Mouse (Mus musculus) heart, postnatal 0 days (tissue): ENCODE measurements around the gene Scn1b. TPM values are rescaled to one million over a fixed set of nuclear protein-coding genes. Genes with fewer than 3 reads are reported as not detected.

Source experiments
- ATAC-seq: fragments of 200-750 bp; cut with Nextera tagmentation; 2 replicates; pipeline ENCODE4 v1.8.0; 2017; ENCODE audit warnings: low read depth, moderate number of reproducible peaks, moderate library complexity; ENCODE audit not compliant: insufficient read depth
- DNase-seq: peaks from one replicate; pipeline ENCODE4 v3.0.0-alpha.2; 2016; ENCODE audit warnings: low spot score
- H3K27ac ChIP-seq: fragments of 300-500 bp; sonication (generic); 2 replicates; pipeline ENCODE4 v1.5.1; 2014; ENCODE audit warnings: low read depth, mild to moderate bottlenecking
- H3K27me3 ChIP-seq: fragments of 300-500 bp; sonication (generic); 2 replicates; pipeline ENCODE4 v1.6.1; 2014; ENCODE audit warnings: low read length, mixed read lengths; ENCODE audit not compliant: control insufficient read depth, insufficient read depth
- H3K36me3 ChIP-seq: fragments of 300-500 bp; sonication (generic); replicated peaks from 2 replicates; pipeline ENCODE4 v1.6.1; 2014; ENCODE audit warnings: low read length, mixed read lengths; ENCODE audit not compliant: control insufficient read depth, insufficient read depth
- H3K4me1 ChIP-seq: fragments of 300-500 bp; sonication (generic); 2 replicates; pipeline ENCODE4 v1.6.1; 2014; ENCODE audit warnings: antibody characterized with exemption; ENCODE audit not compliant: control insufficient read depth, insufficient read depth
- H3K4me2 ChIP-seq: fragments of 300-500 bp; sonication (generic); 2 replicates; pipeline ENCODE4 v1.6.1; 2014; ENCODE audit warnings: low read depth, mild to moderate bottlenecking, low read length, moderate library complexity
- H3K4me3 ChIP-seq: fragments of 300-500 bp; sonication (generic); 2 replicates; pipeline ENCODE4 v1.5.1; 2014; ENCODE audit warnings: low read depth, low read length
- H3K9ac ChIP-seq: fragments of 300-500 bp; sonication (generic); replicated peaks from 2 replicates; pipeline ENCODE4 v1.6.1; 2014; ENCODE audit warnings: low read depth, low read length, mixed read lengths
- H3K9me3 ChIP-seq: fragments of 300-500 bp; sonication (generic); replicated peaks from 2 replicates; pipeline ENCODE4 v1.6.1; 2016; ENCODE audit warnings: low read length; ENCODE audit not compliant: control insufficient read depth
- CTCF ChIP-seq: IDR thresholded peaks from 2 replicates; pipeline ENCODE4 v1.5.1; 2016; ENCODE audit warnings: antibody characterized with exemption, control low read depth, low read depth
- EP300 ChIP-seq: IDR thresholded peaks from 2 replicates; pipeline ENCODE4 v1.6.1; 2016; ENCODE audit warnings: antibody characterized with exemption, low read depth
- WGBS: fragments of 180-500 bp; shearing (Covaris S2); extraction: QIAGEN DNeasy Blood & Tissue Kit; methylation state at CpG from one replicate; pipeline ENCODE4 v1.1.7; 2014; 5-methylcytosine and 5-hydroxymethylcytosine counted together
- polyA plus RNA-seq: library from polyadenylated mRNA; unstranded; fragments of >200 nt; fragmentation: Nextera tagmentation; extraction: Ambion mirVana; gene quantifications from 2 replicates; pipeline ENCODE4 v1.2.1, GENCODE M21; 2015
- total RNA-seq: library from RNA; depleted of rRNA; stranded (reverse); fragments of >200 nt; gene quantifications from 2 replicates; pipeline ENCODE4 v1.2.3, GENCODE M21; 2014; ENCODE audit warnings: low replicate concordance

Scn1b gene
- total and polyA plus RNA-seq, 2 experiments from 2014 or later, result 4.2 to 4.7 TPM

GRCm38 (mm10) chr7:31106166-31106565 is 20.6 kb downstream of the Scn1b start:
- no peak for TF ChIP-seq CTCF
- TF ChIP-seq EP300, result no peak
- Histone ChIP-seq H3K9me3 (no peaks in the 10 kb centered on the region), H3K4me3 (no peak overlapping the region), H3K9ac (no peak overlapping the region), H3K4me2 (no peak overlapping the region), H3K4me1 (peaks cover 4% of the 10 kb centered on the region; the same call in 1 of the 2 replicates), H3K27ac (no peak overlapping the region), H3K27me3 (peaks cover 9% of the 10 kb centered on the region; the same call in 1 of the 2 replicates), H3K36me3 (no peaks in the 10 kb centered on the region)
- DNase-seq (no peak), ATAC-seq (no peak)
- 53% methylated on average over 3 of the region's 3 CpGs for WGBS

- H3K9ac ChIP-seq, result no peak overlapping the region
- WGBS, result 30% methylated on average over 15 of the region's 15 CpGs
- no peak overlapping the region for H3K27ac ChIP-seq
- ATAC-seq (no peak), DNase-seq (peak; percentile 54)
- H3K4me1 ChIP-seq, result peaks cover 4% of the 10 kb centered on the region; the same call in 1 of the 2 replicates
- H3K4me2 ChIP-seq, result no peak overlapping the region
- no peaks in the 10 kb centered on the region for H3K9me3 ChIP-seq
- H3K4me3 ChIP-seq, result no peak overlapping the region
- H3K27me3 ChIP-seq, result peaks cover 9% of the 10 kb centered on the region; the same call in 1 of the 2 replicates
- no peaks in the 10 kb centered on the region for H3K36me3 ChIP-seq
- TF ChIP-seq CTCF, result peak; percentile 69
- TF ChIP-seq EP300, result no peak
These were observed 21.6 kb downstream of the Scn1b start for GRCm38 (mm10) chr7:31105061-31105768.

- peaks cover 9% of the 10 kb centered on the region; the same call in 1 of the 2 replicates for H3K27me3 ChIP-seq
- no peaks in the 10 kb centered on the region for H3K4me1 ChIP-seq
- no peak overlapping the region for H3K9ac ChIP-seq
- H3K9me3 ChIP-seq, result no peaks in the 10 kb centered on the region
- WGBS, result 53% methylated on average over 14 of the region's 14 CpGs
- H3K4me2 ChIP-seq, result no peak overlapping the region
- no peak overlapping the region for H3K4me3 ChIP-seq
- H3K36me3 ChIP-seq, result no peaks in the 10 kb centered on the region
- ATAC-seq (no peak), DNase-seq (no peak)
- TF ChIP-seq EP300, result no peak
- TF ChIP-seq CTCF, result no peak
- H3K27ac ChIP-seq, result no peak overlapping the region
These were observed 26.0 kb downstream of the Scn1b start for GRCm38 (mm10) chr7:31100786-31101185.

GRCm38 (mm10) chr7:31099612-31099982 is 27.2 kb downstream of the Scn1b start:
- H3K27ac ChIP-seq, result no peak overlapping the region
- H3K4me1 ChIP-seq, result no peaks in the 10 kb centered on the region
- H3K27me3 ChIP-seq, result peaks cover 9% of the 10 kb centered on the region; the same call in 1 of the 2 replicates
- H3K4me2 ChIP-seq, result no peak overlapping the region
- no peak overlapping the region for H3K9ac ChIP-seq
- H3K36me3 ChIP-seq, result no peaks in the 10 kb centered on the region
- WGBS, result 77% methylated on average over 6 of the region's 6 CpGs
- DNase-seq (no peak), ATAC-seq (no peak)
- no peaks in the 10 kb centered on the region for H3K9me3 ChIP-seq
- H3K4me3 ChIP-seq, result no peak overlapping the region
- TF ChIP-seq EP300 (no peak), CTCF (no peak)

- WGBS, result 73% methylated on average over 22 of the region's 22 CpGs
- Histone ChIP-seq H3K9me3 (no peaks in the 10 kb centered on the region), H3K27me3 (peaks cover 9% of the 10 kb centered on the region; the same call in 1 of the 2 replicates), H3K4me1 (no peaks in the 10 kb centered on the region), H3K36me3 (no peaks in the 10 kb centered on the region), H3K27ac (no peak overlapping the region), H3K9ac (no peak overlapping the region), H3K4me3 (no peak overlapping the region), H3K4me2 (no peak overlapping the region)
- ATAC-seq (no peak), DNase-seq (no peak)
- no peak for TF ChIP-seq CTCF
- no peak for TF ChIP-seq EP300
These were observed 27.8 kb downstream of the Scn1b start for GRCm38 (mm10) chr7:31098697-31099611.
